Mouse (Mus musculus): ENCODE results near the gene Pla2g4b.

Gene Pla2g4b

DNA sequence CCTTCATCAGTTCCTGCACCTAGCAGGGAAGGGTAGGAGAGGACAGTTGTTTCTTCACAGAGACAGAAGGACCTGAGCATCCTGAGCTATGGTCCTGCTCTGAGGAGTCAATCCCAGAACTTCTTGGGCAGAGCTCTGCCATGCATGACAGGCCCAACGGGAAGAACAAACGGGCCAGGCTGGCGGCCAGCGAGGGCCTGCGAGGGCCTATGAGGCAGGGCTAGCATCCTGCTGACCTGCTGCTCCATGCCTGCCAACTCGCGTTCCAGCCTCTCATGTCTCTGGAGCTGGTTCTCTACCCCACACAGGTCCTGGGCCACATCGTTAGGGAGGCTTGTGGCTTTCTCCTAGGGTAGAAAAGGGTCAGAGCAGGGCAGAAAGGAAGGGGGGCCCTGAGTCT, 29.0 kb downstream of the Pla2g4b start:
- in situ Hi-C loops (cut with MboI), result no loop called here

DNA sequence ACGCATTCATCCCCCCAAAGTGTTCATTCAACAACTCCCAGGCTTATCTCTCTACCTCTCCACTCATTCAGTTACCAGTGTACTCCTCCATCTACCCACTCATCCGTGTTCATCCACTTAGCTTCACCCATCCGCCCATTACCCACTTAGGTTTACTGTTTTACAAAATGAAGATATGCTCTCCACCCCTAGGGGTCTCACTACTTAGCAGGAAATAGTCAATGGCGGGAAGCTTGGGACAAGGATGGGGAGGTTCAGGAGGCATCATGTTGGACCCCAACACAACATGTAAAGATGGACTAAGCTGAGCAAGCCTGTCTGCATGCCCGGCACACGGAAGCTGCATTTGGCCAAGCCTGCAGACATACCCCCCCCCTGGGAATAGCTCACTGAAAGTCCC, 31.4 kb downstream of the Pla2g4b start:
- in situ Hi-C loops (cut with MboI), result no loop called here

DNA sequence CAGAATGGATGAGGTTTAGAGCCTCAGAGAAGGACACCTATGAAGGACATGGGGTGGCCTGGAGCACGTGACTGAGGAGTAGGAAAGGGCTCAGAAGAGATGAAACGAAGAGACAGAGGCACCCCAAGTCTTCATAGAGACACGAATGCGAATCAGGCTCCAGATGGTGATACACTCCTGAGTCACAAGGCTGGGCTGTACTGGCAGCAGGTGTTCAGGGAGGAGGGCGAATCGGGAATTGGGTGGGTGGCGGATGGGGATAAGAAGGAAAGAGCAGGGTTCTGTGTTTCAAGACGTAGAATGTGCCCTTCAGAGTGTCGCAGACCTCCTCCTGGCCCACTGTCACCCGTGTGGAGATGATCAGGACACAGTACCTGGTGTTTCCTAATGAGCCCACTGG, 32.0 kb downstream of the Pla2g4b start:
- in situ Hi-C loops (cut with MboI), result no loop called here

DNA sequence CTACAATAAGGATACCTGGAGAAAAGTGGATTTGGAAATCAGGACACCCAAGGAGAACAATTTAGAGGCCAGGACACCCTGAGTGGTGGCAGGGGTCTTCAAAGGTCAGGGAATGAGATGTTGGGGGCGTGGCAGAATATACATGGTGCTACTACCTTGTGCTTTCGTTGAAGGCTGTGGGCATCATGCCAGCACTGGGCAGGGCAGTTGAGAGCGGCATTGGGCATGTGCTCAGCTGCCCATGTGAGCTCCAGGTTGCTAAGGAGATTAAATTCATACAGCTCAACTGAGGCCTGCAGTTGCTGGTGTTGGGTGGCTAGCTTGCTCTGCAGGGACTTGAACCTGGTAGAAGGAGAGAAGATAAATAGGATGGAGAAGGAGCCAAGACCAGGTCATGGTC, 33.0 kb downstream of the Pla2g4b start:
- in situ Hi-C loops (cut with MboI), result no loop called here

DNA sequence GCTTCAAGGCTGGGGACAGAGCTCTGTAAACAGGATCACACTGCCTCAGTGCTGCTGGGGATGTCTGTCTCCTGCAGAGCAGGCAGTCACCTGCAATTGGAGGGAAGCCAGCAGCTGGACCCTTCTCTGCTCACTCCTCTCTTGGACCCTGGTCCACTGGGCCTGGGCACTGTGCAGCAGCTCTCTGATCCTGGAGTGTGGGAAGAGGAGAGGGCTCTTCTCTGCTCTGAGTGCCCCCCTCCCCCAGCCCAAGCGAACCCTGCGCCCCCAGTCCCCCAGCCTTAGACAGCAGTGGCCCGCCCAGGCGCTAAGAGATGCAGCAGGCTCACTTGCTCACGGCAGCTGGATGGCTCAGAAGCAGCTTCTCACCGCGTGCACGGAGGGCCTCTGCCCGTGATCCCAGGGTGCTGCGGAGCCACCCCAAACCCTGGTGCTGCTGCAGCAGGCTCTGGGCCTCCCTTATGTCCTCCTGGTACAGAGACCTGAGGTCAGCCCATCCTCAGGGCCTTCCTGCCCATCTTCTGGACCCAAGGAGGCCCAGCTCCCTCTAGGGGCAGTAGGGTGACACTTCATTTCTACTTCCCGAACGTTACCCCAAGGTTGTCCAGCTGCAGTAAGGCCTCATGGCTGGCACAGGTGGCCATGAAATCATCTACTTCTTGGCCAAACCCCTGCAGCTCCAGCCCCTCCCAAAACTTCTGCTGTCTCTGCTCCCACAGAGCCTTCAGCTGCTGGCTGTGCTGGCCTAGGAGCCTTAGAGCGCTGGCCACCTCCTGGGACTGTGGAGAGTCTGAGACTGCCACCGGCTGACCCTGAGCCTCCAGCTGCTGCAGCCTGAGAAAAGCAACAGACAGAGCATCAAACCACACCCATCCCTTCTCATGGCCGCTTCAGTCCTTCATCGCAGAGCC, 35.6 kb downstream of the Pla2g4b start:
- in situ Hi-C loops (cut with MboI), result no loop called here

DNA sequence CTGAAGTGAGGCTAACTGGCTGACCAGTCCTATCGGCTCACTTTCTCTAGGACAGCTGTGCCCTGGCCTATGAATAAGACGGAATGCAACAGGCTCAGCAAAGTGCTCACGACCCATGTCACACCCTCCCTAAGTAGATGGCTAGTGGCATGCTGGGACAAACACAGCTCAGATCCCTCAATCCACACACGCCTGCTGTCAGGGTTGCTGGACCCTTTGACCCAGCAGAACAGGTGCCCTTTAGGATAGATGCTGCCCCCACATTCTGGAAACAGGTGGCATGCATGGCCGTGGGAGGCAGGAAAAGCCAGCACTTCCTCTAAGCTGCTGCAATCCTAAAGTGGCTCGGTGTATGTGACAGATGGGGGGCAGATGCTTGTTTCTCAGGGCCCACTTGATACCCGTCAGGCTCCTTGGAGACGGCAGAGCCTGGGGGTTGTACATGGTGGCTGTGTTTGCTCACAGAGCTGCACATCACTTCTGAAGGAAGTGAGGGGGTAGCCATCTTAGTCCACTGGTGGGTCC, 36.3 kb downstream of the Pla2g4b start:
- in situ Hi-C loops (cut with MboI), result no loop called here

DNA sequence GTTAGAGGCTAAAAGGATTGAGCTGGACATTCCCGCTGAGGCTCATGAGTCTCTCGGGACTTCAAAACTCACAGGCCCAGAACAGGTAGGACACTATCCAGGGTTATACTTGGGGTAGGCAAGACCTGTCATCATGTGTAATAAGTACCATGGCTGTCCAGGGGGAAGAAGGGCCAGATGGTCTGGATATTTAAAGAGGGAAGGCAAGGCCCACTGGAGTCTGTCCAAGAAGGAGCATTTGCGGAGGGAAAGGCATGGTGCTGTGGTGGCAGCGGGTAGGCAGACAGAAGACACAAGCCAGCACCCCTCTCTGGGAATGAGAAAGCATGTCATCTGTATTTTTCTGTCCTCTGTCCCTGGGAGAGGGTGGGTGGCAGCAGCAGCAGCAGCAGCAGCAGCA, 40.9 kb downstream of the Pla2g4b start:
- in situ Hi-C loops (cut with MboI), result no loop called here

DNA sequence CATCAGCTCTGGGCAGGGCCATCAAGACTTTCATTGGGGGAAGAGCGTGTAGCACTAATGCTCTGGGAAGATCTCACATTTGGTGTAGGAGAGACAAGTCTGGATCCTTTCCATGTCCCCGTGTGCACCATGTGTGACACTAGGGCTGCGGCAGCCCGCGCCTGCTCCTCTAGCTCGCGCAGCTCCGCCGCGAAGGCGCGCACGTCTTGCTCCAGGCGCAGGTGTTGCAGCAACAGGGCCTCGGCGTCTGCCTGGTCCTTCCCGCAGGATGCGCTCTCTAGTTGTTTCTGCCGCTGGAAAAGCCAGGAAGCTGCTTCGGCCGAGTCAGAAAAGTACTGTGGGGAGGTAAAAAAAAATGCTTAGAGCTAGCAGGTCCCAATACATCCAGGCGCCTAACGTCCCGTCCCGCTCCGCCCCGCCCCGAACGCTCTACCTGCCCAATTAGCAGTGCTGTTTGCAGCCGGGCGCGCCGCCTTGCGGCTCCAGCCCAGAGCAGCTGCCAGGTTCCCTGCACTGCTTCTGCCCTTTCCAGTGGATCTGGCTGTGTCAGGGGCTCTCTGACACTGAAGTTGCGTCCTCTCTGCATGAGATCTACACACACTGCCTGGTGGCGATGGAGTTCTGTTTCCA, 43.0 kb downstream of the Pla2g4b start:
- in situ Hi-C loops (cut with MboI), result no loop called here

DNA sequence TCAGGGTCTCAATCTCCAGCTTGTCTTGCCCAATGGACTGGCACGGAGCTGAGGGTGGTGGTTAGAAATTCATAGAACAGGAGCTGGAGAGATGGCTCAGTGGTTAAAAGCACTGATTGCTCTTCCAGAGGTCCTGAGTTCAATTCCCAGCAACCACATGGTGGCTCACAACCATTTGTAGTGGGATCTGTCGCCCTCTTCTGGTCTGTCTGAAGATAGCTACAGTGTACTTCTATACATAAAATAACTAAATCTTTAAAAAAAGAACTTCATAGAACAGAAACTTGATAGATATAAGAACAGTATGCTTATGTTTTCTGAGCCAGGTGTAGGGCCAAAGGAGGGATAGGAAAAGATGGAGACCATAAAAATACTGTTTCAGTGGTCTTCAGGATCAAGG, 49.2 kb downstream of the Pla2g4b start:
- in situ Hi-C loops (cut with MboI), result no loop called here

DNA sequence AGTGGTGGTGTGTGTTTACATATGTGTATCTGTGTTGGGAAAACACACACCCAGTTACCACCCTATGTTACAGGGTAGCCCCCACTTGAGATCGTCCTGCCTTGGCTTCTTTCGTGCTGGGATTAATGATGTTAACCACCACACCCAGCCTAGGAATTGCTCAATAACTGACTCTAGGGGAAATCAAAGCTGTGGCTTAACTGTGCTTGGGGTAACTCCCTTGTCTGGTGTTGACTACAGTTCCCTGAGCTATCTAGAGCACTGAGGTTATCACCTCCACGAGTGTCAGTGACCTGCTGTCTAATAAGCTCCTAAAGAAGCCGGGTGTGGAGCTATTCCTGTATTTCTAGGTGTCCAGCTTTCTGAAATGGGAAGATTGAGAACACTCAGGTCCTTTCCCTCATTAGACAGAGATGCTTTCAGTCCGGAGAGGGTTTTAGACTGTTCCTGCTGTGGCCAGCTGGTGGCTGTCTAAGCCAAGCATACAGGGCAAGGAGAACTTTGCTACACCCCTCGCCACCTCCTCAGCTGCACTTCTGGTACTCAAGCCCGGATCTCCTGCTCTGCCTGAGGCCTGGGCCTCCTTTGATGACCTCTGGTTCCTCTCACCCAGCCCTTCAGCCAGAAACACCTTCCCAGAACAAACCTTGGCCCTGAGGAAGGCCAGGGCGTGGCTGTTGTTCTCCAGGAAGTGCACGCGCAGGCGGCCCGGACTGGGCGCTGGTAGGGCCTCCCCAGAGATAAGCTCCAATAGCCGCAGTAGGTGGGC, 51.6 kb downstream of the Pla2g4b start:
- in situ Hi-C loops (cut with MboI), result loop anchor here (5.0 kb wide), 1 partner anchor 83 kb away; no protein-coding TSS in a partner anchor

DNA sequence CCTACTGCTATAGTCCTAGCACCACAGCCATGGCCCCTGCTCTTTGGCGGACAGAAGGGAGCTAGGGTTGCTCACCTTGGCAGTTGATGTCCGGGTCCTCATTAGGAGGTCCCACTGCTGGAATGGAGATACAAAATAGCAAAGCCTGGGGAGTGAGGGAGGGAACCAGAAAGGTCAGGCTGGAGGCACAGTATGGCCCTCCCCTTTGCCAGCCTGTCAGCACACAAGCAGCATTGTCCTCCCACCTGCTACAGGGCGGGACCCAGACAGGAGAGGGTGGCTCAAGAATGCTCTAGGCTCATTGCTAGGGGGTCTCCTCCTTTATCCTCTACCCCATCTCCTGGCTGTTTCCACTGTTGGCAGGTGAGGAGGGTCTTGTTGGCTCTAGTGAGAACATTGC, 52.8 kb downstream of the Pla2g4b start:
- in situ Hi-C loops (cut with MboI), result loop anchor here (5.0 kb wide), 1 partner anchor 81 kb away; no protein-coding TSS in a partner anchor

DNA sequence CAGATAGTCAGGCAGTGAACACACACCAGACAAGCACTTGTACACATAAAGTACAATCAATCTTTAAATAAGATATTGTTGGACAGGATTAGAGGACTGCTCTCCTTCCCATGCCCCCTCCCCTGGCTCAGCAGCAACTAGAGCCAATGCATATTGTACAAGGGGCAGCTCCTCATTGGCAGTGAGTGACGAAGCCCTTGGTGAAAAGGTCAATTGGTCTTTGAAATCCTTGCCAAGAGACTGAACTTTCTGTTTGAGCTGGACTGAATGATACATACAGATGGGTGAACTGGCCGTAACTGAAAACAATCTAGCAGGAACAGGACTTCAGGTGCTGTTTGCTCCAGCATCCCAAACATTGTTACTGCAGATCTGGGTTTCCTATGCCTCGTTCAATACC, 54.2 kb downstream of the Pla2g4b start:
- in situ Hi-C loops (cut with MboI), result loop anchor here (5.0 kb wide), 1 partner anchor 80 kb away; no protein-coding TSS in a partner anchor

DNA sequence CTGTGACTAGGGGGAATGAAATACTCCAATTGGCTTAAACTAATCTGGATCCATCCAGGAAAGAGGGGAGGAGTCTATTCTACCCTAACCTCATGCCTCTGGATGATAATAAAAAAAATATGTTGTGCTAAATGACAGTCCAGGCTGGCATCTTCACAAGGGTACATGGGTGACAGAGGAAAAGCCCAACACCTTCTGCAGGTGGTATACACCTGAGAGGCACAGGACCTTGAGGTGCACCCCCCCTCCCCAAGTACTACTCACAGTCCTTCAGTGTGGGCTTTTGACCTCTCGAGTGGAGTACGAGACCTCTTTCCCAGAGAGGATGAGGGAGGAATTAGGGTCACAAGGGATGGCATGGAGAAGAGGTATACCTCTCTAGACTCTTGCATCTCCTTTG, 54.7 kb downstream of the Pla2g4b start:
- in situ Hi-C loops (cut with MboI), result loop anchor here (5.0 kb wide), 1 partner anchor 79 kb away; no protein-coding TSS in a partner anchor

DNA sequence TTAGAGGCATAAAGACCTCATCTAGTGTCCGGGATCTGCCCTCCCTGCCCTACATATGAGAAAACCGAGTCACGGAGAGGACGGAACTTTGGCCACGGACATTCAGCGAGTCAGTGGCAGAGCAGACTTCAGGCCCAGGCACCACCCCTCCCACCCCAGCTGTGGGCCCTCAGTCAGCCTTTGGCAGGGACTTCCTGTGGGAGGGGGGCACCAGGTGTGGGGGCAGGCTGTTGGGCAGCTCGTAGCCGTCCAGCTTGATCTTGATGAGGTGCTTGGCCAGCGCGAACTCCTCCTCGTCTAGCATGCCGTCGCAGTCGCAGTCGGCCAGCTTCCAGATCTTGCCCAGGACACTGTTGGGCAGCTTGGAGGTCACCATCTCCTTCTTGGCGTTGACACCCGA, 57.8 kb downstream of the Pla2g4b start:
- in situ Hi-C loops (cut with MboI), result no loop called here

All from mature B cell (primary cell).